Comparison of ENCODE assay signal across 7 mouse cellular contexts in genomic region chr6:31525231-31525900, GRCm38 (mm10). TPM values are rescaled to one million over a fixed set of nuclear protein-coding genes. Genes with fewer than 3 reads are reported as not detected.
DNase-seq lines count a peak whose midpoint lies in the region; ATAC-seq and TF ChIP-seq lines count a peak whose summit lies in the region.

No protein-coding gene starts in this region.

- DNase-seq in CD4-positive helper T cell, adult 2 months (ENCODE audit: low read depth, low spot score) = peak; percentile 48
- DNase-seq in ES-CJ7 (ENCODE audit: low read depth, low spot score) = peak; percentile 84
- DNase-seq in cerebellum, postnatal 10 days = peak; percentile 80 to 83
- peak; percentile 52 for DNase-seq in gastrocnemius, postnatal 14 days
- peak; percentile 49 to 71 for DNase-seq in kidney, postnatal 25 days
- peak; percentile 64 for DNase-seq in lung, postnatal 0 days (ENCODE audit: low spot score)
- peak; percentile 61 to 76 for DNase-seq in right cerebral cortex, postnatal 10 days (ENCODE audit: low spot score in 2 of 2)

- H3K27me3 ChIP-seq in lung, postnatal 0 days (replicated peaks; ENCODE audit: insufficient read depth, low read length) = no peaks in the 10 kb centered on the region

- WGBS in lung, postnatal 0 days = 61% methylated on average over 6 of the region's 6 CpGs

- H3K27ac ChIP-seq in lung, postnatal 0 days (ENCODE audit: low read length) = no peak overlapping the region

- intact Hi-C loops in gastrocnemius, postnatal 14 days (cut with DNase I; ENCODE audit: low total_unique reads) = no loop called here

- H3K9ac ChIP-seq in lung, postnatal 0 days (replicated peaks; ENCODE audit: low read depth) = no peak overlapping the region

- ATAC-seq in lung, postnatal 0 days = peak; percentile 54; the same call in 1 of the 2 replicates

- no peaks in the 10 kb centered on the region; the same call in 1 of the 2 replicates for H3K4me1 ChIP-seq in lung, postnatal 0 days (ENCODE audit: insufficient read depth, low read depth, low read length)

- peaks cover 8% of the 10 kb centered on the region for H3K36me3 ChIP-seq in lung, postnatal 0 days (ENCODE audit: insufficient read depth, low read length)

- H3K9me3 ChIP-seq in lung, postnatal 0 days (ENCODE audit: low read length) = no peaks in the 10 kb centered on the region

- no peak for TF ChIP-seq EP300 in lung, postnatal 0 days (IDR thresholded peaks at IDR 0.05)

- TF ChIP-seq CTCF in lung, postnatal 0 days (IDR thresholded peaks at IDR 0.05) = peak; percentile 93

- no peak overlapping the region for H3K4me2 ChIP-seq in lung, postnatal 0 days (replicated peaks; ENCODE audit: low read depth, low read length)

- no peak overlapping the region for H3K4me3 ChIP-seq in lung, postnatal 0 days (ENCODE audit: low read depth, low read length)

RNA-seq across cellular contexts. Expression of gene Podxl, which starts 38.4 kb away (rescaled TPM):
- total RNA-seq in gastrocnemius, postnatal 14 days (2021) = 10 to 100 TPM; 24.9 to 30.4 TPM
- 56.8 and 58.6 TPM in 2 replicates for polyA plus RNA-seq in lung, postnatal 0 days (2015; fragmentation: Nextera tagmentation; extraction: Ambion mirVana)
